Mouse (Mus musculus): ENCODE data around the gene Zfp142. TPM values are rescaled to one million over a fixed set of nuclear protein-coding genes. Genes with fewer than 3 reads are reported as not detected.

Zfp142 gene
- polyA plus RNA-seq, 1 experiment from 2014 or later = 2.1 TPM

DNA sequence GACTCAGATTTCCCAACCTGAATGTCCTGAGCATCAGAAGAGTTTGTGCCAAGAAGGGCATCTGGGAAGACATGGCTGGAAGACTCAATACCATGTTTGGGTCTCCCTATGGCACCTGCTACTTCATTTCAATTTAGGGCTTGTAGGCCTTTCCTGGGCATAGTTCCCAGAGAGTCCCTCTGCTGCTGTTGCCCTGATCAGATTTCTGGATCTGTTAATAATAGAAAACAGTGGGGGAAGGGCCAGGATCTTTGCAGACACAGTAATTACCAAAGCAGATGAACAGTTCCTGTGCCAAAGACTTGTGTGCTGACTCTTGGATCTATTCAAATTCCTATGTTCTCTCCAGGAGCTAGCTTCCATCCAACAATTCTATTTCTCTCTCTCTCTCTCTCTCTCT, 49.4 kb downstream of the Zfp142 start:
- Histone ChIP-seq H3K27ac (replicated peaks) (no peak overlapping the region), H3K4me3 (ENCODE audit: low read depth, low read length) (no peak overlapping the region), H3K4me1 (replicated peaks; ENCODE audit: control insufficient read depth, insufficient read depth) (no peaks in the 10 kb centered on the region), H3K27me3 (ENCODE audit: control insufficient read depth, insufficient read depth, low read length) (no peaks in the 10 kb centered on the region), H3K9ac (ENCODE audit: low read length) (no peak overlapping the region), H3K9me3 (ENCODE audit: control insufficient read depth, low read length) (no peaks in the 10 kb centered on the region), H3K4me2 (replicated peaks; ENCODE audit: low read depth) (no peak overlapping the region), H3K36me3 (ENCODE audit: control insufficient read depth, insufficient read depth, low read length) (no peaks in the 10 kb centered on the region)
- DNase-seq (ENCODE audit: low spot score) (no peak), ATAC-seq (ENCODE audit: low FRiP score, low TSS enrichment) (no peak)
- TF ChIP-seq CTCF (IDR thresholded peaks at IDR 0.05; ENCODE audit: low read depth) = no peak
- TF ChIP-seq EP300 (optimal IDR thresholded peaks at IDR 0.05) = no peak

DNA sequence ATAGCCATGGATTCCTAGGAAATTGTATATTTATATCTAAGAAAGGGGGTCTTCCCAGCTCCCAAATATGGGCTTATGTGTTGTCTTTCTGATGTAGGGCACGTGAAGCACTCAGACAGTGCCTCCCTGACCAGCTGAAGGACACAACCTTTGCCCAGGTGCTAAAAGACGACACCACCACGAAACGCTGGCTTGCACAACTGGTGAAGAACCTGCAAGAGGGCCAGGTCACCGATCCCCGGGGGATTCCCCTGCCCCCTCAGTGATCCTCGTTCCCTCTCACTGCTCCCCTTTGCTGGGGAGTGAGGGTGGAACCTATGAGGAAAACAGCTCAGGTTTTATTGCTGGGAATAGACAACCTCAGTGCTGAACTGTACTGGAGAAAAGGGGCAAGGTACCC, 59.5 kb downstream of the Zfp142 start:
- ATAC-seq (ENCODE audit: low FRiP score, low TSS enrichment) = no peak
- WGBS = 90% methylated on average over 7 of the region's 7 CpGs
- no peaks in the 10 kb centered on the region for H3K27me3 ChIP-seq (ENCODE audit: control insufficient read depth, insufficient read depth, low read length)

DNA sequence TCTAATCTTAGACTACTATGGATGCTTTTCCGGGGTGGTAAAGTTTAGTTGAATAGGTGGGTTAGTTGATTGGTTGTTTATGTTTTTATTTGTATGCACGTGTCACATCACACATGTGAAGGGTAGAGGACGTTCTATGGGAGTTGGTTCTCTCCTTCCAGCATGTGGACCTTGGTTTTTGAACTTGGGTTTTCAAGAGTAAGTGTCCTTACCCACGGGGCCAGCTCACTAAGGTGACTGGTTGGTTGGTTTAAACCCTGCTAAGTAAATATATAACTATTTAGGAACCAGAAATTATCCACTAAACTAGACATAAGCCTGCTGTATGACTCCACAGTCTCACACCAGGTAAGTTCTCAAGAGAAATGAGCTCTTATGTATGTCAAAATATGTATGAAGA, 63.3 kb downstream of the Zfp142 start:
- Histone ChIP-seq H3K9me3 (ENCODE audit: control insufficient read depth, low read length) (no peaks in the 10 kb centered on the region), H3K27me3 (ENCODE audit: control insufficient read depth, insufficient read depth, low read length) (no peaks in the 10 kb centered on the region), H3K36me3 (ENCODE audit: control insufficient read depth, insufficient read depth, low read length) (peaks cover 39% of the 10 kb centered on the region; the same call in 1 of the 2 replicates), H3K27ac (replicated peaks) (no peak overlapping the region), H3K4me2 (replicated peaks; ENCODE audit: low read depth) (no peak overlapping the region), H3K4me1 (replicated peaks; ENCODE audit: control insufficient read depth, insufficient read depth) (no peaks in the 10 kb centered on the region), H3K4me3 (ENCODE audit: low read depth, low read length) (no peak overlapping the region), H3K9ac (ENCODE audit: low read length) (no peak overlapping the region)
- WGBS = 90% methylated on average over 4 of the region's 4 CpGs
- TF ChIP-seq CTCF (IDR thresholded peaks at IDR 0.05; ENCODE audit: low read depth) = no peak
- no peak for TF ChIP-seq EP300 (optimal IDR thresholded peaks at IDR 0.05)
- DNase-seq (ENCODE audit: low spot score) (no peak), ATAC-seq (ENCODE audit: low FRiP score, low TSS enrichment) (no peak)

More for the DNA sequence above, 59.5 kb downstream of the Zfp142 start:
- TF ChIP-seq CTCF (IDR thresholded peaks at IDR 0.05; ENCODE audit: low read depth) (no peak), EP300 (optimal IDR thresholded peaks at IDR 0.05) (no peak)
- peaks cover 36% of the 10 kb centered on the region; the same call in 1 of the 2 replicates for H3K36me3 ChIP-seq (ENCODE audit: control insufficient read depth, insufficient read depth, low read length)
- no peak for DNase-seq (ENCODE audit: low spot score)
- H3K4me1 ChIP-seq (replicated peaks; ENCODE audit: control insufficient read depth, insufficient read depth) = no peaks in the 10 kb centered on the region
- H3K9me3 ChIP-seq (ENCODE audit: control insufficient read depth, low read length) = no peaks in the 10 kb centered on the region
- no peak overlapping the region for H3K4me3 ChIP-seq (ENCODE audit: low read depth, low read length)
- no peak overlapping the region for H3K4me2 ChIP-seq (replicated peaks; ENCODE audit: low read depth)
- H3K27ac ChIP-seq (replicated peaks) = no peak overlapping the region
- no peak overlapping the region for H3K9ac ChIP-seq (ENCODE audit: low read length)

DNA sequence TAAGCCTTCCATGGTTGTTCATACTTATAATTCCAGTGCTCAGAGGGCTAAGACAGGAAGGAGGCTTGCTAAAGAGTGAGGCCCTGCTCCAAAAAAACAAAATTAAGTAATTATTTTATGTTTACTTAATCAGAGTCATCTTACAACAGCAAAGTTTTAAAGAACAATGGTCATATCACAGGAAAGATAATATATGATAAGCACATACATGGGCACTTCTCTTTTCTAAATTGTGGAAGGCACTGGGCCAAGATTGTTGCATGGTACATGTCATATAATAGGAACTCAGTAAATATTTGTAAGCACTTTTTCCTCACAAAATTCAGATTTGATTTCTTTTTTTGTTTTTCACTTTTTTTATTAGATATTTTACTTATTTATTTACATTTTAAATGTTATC, 68.2 kb downstream of the Zfp142 start:
- DNase-seq (ENCODE audit: low spot score) = no peak
- Histone ChIP-seq H3K4me3 (ENCODE audit: low read depth, low read length) (no peak overlapping the region), H3K9me3 (ENCODE audit: control insufficient read depth, low read length) (no peaks in the 10 kb centered on the region), H3K4me2 (replicated peaks; ENCODE audit: low read depth) (no peak overlapping the region), H3K27ac (replicated peaks) (no peak overlapping the region), H3K36me3 (ENCODE audit: control insufficient read depth, insufficient read depth, low read length) (peaks cover 25% of the 10 kb centered on the region; the same call in 1 of the 2 replicates), H3K9ac (ENCODE audit: low read length) (no peak overlapping the region), H3K27me3 (ENCODE audit: control insufficient read depth, insufficient read depth, low read length) (no peaks in the 10 kb centered on the region), H3K4me1 (replicated peaks; ENCODE audit: control insufficient read depth, insufficient read depth) (no peaks in the 10 kb centered on the region)
- TF ChIP-seq CTCF (IDR thresholded peaks at IDR 0.05; ENCODE audit: low read depth) = no peak
- no peak for TF ChIP-seq EP300 (optimal IDR thresholded peaks at IDR 0.05)
- no peak for ATAC-seq (ENCODE audit: low FRiP score, low TSS enrichment)

Small RNAs within 50 kb of the gene (microRNA-seq; reads per million reads assigned to microRNA genes)
- not detected for gene Gm25035

Other genes starting within 250 kb of the Zfp142 start
- 0.50 and 0.73 TPM in 2 replicates for gene Catip, start 226.1 kb downstream of the Zfp142 start, polyA plus RNA-seq (2015; fragmentation: Nextera tagmentation; extraction: Ambion mirVana)
- gene Slc11a1, start 213.1 kb downstream of the Zfp142 start, polyA plus RNA-seq (2015; fragmentation: Nextera tagmentation; extraction: Ambion mirVana) = 3.0 and 3.8 TPM in 2 replicates
- gene Ctdsp1, start 196.7 kb downstream of the Zfp142 start, polyA plus RNA-seq (2015; fragmentation: Nextera tagmentation; extraction: Ambion mirVana) = 45.2 and 47.4 TPM in 2 replicates
- 11.1 and 12.8 TPM in 2 replicates for gene Vil1, start 178.9 kb downstream of the Zfp142 start, polyA plus RNA-seq (2015; fragmentation: Nextera tagmentation; extraction: Ambion mirVana)
- gene Cnot9, start 82.2 kb downstream of the Zfp142 start, polyA plus RNA-seq (2015; fragmentation: Nextera tagmentation; extraction: Ambion mirVana) = 23.7 and 25.4 TPM in 2 replicates
- 0.31 and 0.36 TPM in 2 replicates for gene Plcd4, start 45.4 kb downstream of the Zfp142 start, polyA plus RNA-seq (2015; fragmentation: Nextera tagmentation; extraction: Ambion mirVana)
- gene Usp37, start 44.0 kb downstream of the Zfp142 start, polyA plus RNA-seq (2015; fragmentation: Nextera tagmentation; extraction: Ambion mirVana) = 7.7 and 8.3 TPM in 2 replicates
- 8.6 and 9.6 TPM in 2 replicates for gene Bcs1l, start within 50 bp of the Zfp142 start, polyA plus RNA-seq (2015; fragmentation: Nextera tagmentation; extraction: Ambion mirVana)
- 22.9 and 24.3 TPM in 2 replicates for gene Rnf25, start 13.2 kb upstream of the Zfp142 start, polyA plus RNA-seq (2015; fragmentation: Nextera tagmentation; extraction: Ambion mirVana)
- 1.1 and 1.3 TPM in 2 replicates for gene Stk36, start 13.2 kb upstream of the Zfp142 start, polyA plus RNA-seq (2015; fragmentation: Nextera tagmentation; extraction: Ambion mirVana)
- 1.8 and 2.5 TPM in 2 replicates for gene Ttll4, start 73.5 kb upstream of the Zfp142 start, polyA plus RNA-seq (2015; fragmentation: Nextera tagmentation; extraction: Ambion mirVana)
- 8.8 and 11.3 TPM in 2 replicates for gene Cyp27a1, start 125.3 kb upstream of the Zfp142 start, polyA plus RNA-seq (2015; fragmentation: Nextera tagmentation; extraction: Ambion mirVana)
- gene Prkag3, start 161.0 kb upstream of the Zfp142 start, polyA plus RNA-seq (2015; fragmentation: Nextera tagmentation; extraction: Ambion mirVana) = 0.25 and 0.29 TPM in 2 replicates
- gene Wnt6, start 183.6 kb upstream of the Zfp142 start, polyA plus RNA-seq (2015; fragmentation: Nextera tagmentation; extraction: Ambion mirVana) = 3.6 and 4.8 TPM in 2 replicates
- gene Wnt10a, start 203.3 kb upstream of the Zfp142 start, polyA plus RNA-seq (2015; fragmentation: Nextera tagmentation; extraction: Ambion mirVana) = 8.7 and 10.6 TPM in 2 replicates